Mouse (Mus musculus) spleen, embryonic (tissue): ENCODE measurements around the gene Mvb12b.

Experiments
- CTCF ChIA-PET: fragments of 350-600 bp; sonication (Branson Sonifier 250); formaldehyde crosslinking; loops from one replicate; lab custom pipeline; 2022; lab: Charles Lee

The Mvb12b gene

GRCm38 (mm10) chr2:33700581-33701445 lies 186.9 kb downstream of the Mvb12b start:
- CTCF ChIA-PET = no interaction called here

- CTCF ChIA-PET = no interaction called here
Measured at GRCm38 (mm10) chr2:33698898-33699297, 188.8 kb downstream of the Mvb12b start.

GRCm38 (mm10) chr2:33696428-33696827 lies 191.3 kb downstream of the Mvb12b start:
- CTCF ChIA-PET = no interaction called here

GRCm38 (mm10) chr2:33693931-33694330 lies 193.8 kb downstream of the Mvb12b start:
- CTCF ChIA-PET = no interaction called here

- CTCF ChIA-PET = no interaction called here
Measured at GRCm38 (mm10) chr2:33689880-33690462, 197.8 kb downstream of the Mvb12b start.

- CTCF ChIA-PET = no interaction called here
Measured at GRCm38 (mm10) chr2:33689155-33689879, 198.4 kb downstream of the Mvb12b start.

GRCm38 (mm10) chr2:33683594-33683993 lies 204.2 kb downstream of the Mvb12b start:
- CTCF ChIA-PET = no interaction called here

GRCm38 (mm10) chr2:33683095-33683494 lies 204.7 kb downstream of the Mvb12b start:
- CTCF ChIA-PET = interaction anchor here (0.6 kb wide), 1 partner anchor 413 kb away, joined by 3 read pairs; no protein-coding TSS in a partner anchor

GRCm38 (mm10) chr2:33682219-33682618 lies 205.5 kb downstream of the Mvb12b start:
- CTCF ChIA-PET = interaction anchor here (0.6 kb wide), 1 partner anchor 414 kb away, joined by 3 read pairs; no protein-coding TSS in a partner anchor
